Mouse (Mus musculus) left cerebral cortex, postnatal 25 days (tissue): Measurements from ENCODE around the gene Slc52a3. TPM values are rescaled to one million over a fixed set of nuclear protein-coding genes. Genes with fewer than 3 reads are reported as not detected.

Source experiments
- DNase-seq, 2 experiments: peaks; one replicate each; pipeline ENCODE4 v3.0.0; 2022; ENCODE audit warnings: low spot score in 2 of 2, mixed read lengths in 1 of 2
- intact Hi-C: fragments of 180-260 bp; cut with DNase I; formaldehyde crosslinking; loops from one replicate; pipeline ENCODE4 v1.15.1; 2025
- total RNA-seq, 2 experiments: library from RNA; stranded (reverse); gene quantifications; 2 replicates each; pipeline ENCODE4 v1.2.3; 2021

Slc52a3 gene
- 1 to 10 TPM; 4.0 to 4.1 TPM for total RNA-seq

DNA sequence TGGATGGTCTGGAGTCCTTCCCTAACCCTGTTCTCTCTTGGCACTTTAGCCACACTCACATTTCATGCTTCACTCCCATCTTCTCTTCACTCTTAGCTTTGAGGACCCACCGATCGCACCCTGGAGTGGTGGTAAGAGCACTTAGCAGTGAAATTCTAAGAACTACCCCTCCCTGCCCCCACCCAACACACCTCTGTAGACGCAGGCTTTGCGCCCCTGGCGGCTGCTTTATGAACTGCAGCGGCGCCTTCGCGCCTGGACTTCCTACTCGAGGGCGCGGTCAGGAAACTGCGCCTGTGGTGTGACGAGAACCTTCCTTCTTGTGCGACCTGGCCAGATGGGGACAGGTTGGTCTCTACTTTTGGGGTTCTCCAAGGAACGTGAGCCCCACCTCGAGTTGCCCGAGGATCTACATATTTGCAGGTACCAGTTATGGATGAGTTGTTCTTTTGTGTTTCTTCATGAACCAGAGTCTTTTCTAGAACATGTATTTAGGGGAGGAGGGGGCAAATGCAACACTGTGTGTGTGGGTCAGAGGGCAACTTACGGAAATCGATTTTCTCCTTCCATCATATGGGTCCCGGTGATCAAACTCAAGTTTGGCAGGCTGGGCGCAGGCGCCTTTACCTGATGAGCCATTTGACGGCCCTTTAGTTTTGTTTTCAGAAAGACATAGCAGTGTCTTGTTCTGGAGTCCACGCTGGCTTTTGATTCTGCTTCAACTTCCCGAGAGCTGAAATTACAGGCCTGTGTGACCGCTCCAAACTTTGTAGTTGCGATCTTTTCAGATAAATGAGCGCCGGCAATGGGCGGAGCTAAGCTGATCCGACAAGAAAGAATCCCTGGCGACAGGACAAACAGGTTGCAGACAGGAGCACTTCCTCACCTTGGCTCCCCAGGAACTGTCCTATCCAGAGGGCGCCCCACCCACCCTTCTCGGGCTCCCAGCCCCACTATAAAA is at the start of gene Slc52a3:
Gene Slc52a3 (plus strand): TSS at position 283 of the 961 bp plus-strand sequence.
- DNase-seq: peak; percentile 79 to 81
- intact Hi-C loops: no loop called here

DNA sequence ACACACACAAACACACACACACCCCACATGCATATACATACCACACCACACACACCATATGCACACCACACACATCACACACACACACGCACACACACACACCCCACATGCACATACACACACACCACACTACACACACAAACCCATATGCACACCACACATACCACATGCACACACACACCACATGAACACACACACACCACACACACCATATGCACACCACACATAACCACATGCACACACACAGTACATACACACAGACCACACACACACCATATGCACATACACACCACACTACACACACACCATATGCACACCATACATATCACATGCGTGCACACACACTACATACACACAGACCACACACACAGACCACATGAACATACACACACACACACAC is 48.7 kb upstream of the Slc52a3 start:
- intact Hi-C loops: no loop called here

DNA sequence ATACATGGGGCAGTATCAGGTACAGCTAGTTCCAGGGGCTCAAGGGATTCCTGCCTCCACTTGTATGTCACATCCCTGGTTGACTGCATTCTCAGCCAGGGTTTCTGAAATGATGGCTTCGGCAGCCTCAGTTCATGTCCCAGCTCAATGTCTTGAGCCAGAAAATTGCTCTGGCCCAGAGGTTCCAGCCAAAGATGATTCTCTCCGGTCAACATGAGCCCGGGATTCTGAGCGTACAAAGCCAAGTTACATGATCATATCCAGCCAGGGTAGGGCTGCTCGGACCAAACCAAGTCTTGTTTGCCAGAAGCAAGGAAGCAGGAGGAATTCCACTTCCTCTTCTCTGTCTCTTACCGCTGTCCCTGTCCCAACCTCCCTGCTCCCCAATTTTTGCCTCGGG is 48.0 kb upstream of the Slc52a3 start:
- intact Hi-C loops: no loop called here
- no peak for DNase-seq

More for the DNA sequence above, 48.7 kb upstream of the Slc52a3 start:
- no peak for DNase-seq

DNA sequence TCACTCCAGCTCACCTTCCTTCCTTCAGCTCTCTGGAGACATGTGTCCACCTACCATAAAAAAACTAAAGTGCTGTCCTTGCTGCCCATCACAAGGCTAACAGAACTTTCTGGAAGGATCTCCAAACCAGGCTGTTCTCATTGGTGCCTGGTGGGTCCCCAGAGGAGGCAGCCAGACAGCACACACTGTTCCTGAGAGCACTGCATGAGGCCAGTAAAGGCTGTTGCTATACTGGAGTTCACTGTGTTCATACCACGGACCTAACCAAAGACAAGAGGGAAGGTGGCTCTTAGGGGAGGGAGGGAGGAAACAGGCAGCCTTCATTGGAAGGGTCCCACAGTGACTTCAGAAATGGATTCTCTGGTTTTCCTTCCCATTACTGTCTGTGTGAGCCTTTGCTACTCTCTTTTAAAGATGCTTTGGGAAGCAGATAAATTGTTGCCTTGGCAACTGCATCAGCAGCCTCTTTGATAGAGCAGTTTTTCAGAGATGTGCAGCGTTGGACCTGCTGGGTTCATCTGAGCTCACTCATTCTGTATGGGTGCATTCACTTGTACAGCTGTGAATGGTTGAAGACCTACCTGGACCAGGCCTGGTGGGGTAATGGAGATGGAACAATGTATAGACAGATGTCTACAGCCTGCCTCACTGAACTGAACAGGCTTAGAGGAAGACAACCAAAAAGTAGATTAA is 47.1 kb upstream of the Slc52a3 start:
- peak; percentile 36 to 51 for DNase-seq
- intact Hi-C loops: no loop called here

DNA sequence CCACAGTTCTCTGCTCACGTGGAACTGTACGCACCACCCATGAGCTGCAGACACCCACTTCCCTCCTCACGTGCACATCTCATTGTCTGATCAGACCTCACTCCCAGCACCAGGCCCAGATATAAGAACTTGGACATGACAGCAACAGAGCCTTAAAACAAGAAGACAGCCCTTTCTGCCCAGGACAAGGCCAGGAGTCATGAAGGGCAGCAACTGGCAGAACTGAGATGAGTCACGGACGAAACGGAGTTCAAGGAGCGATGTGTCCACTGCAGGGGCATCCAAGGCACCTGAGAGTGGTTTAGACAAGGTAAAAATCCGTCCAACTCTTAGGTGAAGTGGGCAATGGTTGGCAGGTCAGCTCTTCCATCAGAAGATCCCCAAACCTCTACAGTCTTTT is 42.6 kb upstream of the Slc52a3 start:
- intact Hi-C loops: no loop called here
- no peak for DNase-seq

DNA sequence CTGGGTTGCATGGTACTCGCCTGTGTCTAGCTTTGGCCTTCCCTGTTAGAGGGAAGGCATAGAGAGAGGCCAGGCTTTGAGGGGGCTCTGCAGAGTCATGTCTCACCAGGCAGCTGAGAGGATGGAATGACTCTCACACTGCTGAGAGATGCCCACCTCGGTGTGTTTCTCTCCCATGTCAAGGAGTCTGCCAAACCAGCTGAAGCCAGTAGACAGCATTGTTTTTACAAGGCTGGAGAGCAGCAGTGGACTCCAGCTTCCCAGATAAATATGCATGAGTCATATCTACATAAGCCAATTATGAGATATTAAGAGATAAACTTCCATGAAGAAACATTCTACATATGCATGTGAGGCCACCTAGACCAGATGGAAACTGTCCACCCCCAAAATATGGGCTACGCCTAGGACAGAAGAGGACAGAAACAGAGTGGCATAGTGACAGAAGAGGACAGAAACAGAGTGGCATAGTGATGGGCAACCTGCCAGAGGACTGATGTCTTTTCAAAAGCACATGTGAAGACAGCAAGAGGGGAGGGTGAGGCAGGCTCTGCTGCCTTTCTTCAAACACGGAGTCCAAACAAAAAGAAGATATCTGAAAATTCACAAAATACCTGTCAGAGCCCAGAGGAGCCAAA is 39.7 kb upstream of the Slc52a3 start:
- DNase-seq: peak in 1 of 2 experiments; percentile 37
- intact Hi-C loops: no loop called here

DNA sequence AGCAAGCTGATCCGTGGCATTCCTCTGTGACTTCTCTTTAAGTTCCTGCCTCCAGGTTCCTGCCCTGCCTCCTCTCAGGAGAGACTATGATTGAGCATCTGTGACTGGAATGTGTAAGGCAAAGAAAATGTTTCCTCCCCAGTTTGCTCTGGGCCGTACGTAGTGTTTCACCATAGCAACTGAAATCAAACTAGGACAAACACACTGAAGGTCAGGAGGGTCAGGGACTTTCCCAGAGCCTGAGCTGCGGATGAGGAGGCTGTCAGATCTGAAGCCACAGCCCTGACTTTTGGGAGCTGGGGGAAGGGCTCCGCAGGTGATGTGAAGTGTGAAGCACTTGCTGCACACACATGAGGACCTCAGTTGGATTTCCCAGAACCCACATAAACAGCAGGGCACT is 37.0 kb upstream of the Slc52a3 start:
- intact Hi-C loops: no loop called here
- no peak for DNase-seq

DNA sequence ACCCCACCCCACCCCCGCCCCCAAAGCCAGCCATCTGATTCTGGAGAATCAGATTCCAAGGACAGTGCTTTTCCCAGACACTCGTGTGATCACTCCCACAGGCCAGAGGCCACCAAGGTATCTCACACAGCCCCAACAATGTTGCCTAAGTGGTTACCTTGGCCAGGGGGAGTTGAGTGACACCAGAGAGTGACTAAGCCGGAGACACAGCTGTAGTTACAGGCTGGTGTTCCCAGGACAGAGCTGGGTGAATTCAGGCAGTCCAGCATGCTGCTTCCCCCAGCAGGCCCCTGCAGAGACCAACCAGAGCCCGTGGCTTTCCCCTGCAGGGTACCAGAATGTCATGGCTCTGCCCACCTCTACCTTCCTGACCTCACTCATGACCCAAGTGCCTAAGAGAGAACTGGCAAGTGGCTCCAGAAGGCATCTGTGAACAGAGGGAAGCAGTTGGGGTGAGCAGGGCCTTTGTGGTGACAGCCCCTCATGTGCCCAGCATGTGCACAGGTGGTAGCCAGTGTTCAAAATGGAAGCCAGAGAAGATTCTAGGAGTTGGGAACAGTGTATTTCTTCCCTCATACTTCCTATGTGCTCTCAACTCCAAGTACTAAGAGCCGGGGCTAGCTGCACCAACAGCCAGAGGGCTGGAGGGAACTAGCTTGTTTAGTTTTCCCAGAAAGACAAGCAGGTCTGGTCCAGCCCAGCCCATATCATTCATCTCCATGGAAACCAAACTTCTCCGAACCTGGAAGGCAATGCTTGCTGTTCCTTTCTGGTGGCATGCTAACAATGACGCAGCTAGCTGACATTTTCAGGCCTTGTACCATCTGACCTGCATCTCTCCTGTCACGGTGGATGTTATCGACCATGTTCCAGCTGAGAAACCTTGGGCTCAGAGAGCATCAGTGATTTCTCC is 34.8 kb upstream of the Slc52a3 start:
- intact Hi-C loops: no loop called here
- no peak for DNase-seq

DNA sequence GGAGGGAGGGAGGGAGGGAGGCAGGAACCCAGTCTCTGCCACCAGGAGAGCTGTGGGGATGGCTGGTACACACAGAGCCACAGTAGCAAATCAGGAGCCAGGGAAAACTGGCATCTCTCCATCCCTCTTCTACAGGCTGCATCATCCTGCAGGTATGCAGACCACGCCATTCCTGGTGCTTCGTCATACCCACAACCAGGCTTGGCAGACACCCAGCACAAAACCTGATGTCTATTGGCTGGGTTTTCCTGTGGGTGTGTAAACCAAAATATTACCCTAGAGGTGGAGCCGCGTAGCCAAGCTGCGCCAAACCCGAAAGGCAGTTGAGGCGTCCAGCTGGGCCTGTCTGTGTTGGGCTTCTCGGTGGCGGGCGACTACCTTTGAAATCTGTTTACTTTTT is 33.8 kb upstream of the Slc52a3 start:
- peak; percentile 81 to 90 for DNase-seq
- intact Hi-C loops: no loop called here

DNA sequence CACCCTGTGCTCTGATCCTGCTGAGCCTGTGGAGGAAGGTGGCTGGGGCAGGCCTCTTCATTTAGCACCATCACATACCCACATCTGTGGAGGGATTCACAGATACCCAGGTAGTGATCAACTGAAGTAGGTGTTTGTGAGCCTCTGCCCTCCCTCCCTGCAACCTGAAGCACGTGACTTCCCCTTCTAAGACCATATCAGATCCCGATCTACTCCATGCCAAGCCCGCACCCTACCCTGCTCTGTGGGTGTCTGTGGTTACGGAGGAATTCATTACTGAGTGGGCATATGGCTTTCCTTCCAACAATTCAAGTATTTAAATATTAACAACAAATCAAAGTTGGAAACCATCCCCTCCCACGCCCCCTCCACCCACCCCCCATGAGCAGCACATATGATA is 33.0 kb upstream of the Slc52a3 start:
- intact Hi-C loops: no loop called here
- no peak for DNase-seq

DNA sequence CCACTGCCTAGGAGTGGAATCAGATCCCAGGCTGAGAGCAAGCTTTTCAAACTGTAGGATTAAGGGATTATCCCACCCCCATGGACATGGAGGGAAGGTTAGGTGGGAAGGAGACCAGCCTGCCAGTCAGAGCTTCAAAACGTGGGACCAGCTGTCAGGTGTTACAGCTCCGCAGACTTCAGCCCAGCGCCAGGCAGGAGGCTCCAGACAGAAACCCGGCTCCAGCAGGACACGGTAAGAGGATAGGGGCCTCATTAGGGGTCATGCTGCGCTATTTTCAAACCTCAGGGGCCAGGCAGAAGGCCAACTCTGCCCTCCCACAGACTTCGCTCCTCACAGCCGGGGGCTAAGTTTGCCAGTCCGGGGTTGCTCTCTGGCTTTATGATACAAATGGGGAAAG is 32.3 kb upstream of the Slc52a3 start:
- intact Hi-C loops: no loop called here
- no peak for DNase-seq

DNA sequence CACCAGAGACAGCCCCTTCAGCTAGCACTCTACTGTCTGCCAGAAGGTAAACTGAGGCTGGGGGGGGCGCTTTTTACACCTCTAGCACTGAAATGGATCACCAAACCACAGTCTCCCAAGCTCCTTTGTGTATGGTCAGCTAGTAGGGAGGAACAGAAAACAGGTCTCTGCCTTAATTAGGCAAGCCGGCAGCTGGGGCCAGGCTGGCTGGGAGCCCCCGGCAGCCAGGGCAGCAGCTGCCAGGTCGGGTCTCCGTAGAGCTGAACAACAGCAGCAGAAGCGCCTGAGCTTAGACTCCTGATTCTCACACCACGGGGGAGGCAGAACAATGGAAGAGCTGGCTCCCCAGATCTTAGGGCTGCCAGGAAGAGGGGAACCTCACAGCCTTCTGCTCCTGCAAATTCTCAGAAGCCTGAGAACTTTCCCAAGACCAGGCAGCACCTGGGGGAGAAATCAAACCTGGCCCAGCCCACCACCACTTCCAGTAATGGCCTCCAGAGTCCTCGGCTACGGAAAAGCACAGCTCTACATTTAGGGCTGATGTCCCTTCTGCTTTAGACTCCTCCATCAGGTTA is 29.0 kb upstream of the Slc52a3 start:
- intact Hi-C loops: no loop called here
- no peak for DNase-seq

DNA sequence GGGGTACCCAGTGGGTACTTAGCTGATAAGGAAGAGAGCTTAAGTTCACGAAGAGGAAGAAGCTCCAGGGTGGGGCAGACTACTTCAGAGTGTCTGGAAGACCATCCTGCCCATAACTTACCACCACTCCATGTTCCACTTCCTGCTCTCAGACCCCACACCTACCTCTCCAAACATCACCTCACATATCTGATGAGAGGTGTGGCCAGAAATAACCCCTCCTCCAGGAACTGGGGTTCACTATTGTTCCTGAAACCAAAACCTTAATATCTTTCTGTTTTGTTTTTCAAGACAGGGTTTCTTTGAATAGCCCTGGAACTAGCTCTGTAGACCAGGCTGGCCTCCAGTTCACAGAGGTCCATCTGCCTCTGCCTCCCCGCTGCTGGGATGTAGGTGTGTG is 28.5 kb upstream of the Slc52a3 start:
- intact Hi-C loops: no loop called here

DNA sequence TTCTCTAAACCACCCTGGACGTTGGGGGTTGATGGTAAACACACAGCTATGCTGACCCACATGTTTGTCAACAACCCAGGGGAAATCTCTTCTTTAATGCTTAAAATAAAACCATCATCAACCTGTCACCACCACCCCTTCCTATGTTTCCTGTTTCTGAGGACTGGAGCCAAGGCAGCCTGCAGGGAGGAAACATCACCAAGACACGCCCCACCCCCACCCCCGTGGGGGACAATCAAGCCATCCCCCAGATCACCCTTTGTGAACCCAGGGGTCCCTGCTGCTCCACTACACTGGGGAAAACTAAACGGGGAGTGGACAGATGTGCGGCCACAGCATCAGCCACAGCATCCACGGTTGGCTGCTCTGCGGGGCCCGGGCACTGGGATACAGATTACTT is 27.9 kb upstream of the Slc52a3 start:
- intact Hi-C loops: no loop called here
- no peak for DNase-seq

More for the DNA sequence above, 28.5 kb upstream of the Slc52a3 start:
- DNase-seq: no peak

DNA sequence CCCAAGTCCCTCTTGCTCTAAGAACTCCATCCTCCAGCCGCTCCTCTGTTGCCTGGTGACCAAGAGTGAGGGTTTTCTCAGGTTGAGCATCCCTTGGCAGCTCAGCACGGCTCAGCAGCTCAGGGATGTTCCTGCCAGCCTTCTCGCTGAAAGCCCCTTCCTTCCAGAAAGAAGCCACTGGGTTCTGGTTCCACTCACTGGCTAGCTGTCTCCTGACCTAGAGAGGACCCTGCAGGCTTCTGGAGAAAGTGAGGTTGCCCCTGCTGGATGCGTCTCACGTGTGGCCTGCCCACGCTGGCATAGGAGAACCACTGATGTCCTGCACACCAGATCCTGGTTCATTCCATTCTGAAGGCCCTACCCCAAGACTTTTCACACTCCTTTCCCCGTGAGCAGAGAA is 27.3 kb upstream of the Slc52a3 start:
- intact Hi-C loops: no loop called here
- DNase-seq: no peak

DNA sequence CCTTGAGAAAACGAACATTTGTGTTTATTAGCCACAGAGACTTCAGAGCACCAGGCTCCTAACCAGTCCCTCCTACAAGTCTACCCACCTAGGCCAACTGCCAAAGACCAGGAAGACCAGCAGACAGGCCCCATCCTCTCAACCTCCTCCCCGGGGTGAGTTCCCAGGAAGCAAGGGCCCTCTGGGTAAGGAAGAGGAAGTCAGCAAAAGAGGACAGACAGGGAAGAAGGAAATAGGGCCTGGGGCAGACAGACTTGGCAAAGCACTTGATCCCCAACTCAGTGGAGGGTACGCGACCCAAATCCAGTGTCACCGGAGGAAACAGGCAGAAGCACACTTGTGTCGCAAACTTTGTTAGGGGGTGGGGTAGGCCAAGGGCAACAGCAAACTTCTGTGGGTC is 26.9 kb upstream of the Slc52a3 start:
- intact Hi-C loops: no loop called here
- DNase-seq: no peak

DNA sequence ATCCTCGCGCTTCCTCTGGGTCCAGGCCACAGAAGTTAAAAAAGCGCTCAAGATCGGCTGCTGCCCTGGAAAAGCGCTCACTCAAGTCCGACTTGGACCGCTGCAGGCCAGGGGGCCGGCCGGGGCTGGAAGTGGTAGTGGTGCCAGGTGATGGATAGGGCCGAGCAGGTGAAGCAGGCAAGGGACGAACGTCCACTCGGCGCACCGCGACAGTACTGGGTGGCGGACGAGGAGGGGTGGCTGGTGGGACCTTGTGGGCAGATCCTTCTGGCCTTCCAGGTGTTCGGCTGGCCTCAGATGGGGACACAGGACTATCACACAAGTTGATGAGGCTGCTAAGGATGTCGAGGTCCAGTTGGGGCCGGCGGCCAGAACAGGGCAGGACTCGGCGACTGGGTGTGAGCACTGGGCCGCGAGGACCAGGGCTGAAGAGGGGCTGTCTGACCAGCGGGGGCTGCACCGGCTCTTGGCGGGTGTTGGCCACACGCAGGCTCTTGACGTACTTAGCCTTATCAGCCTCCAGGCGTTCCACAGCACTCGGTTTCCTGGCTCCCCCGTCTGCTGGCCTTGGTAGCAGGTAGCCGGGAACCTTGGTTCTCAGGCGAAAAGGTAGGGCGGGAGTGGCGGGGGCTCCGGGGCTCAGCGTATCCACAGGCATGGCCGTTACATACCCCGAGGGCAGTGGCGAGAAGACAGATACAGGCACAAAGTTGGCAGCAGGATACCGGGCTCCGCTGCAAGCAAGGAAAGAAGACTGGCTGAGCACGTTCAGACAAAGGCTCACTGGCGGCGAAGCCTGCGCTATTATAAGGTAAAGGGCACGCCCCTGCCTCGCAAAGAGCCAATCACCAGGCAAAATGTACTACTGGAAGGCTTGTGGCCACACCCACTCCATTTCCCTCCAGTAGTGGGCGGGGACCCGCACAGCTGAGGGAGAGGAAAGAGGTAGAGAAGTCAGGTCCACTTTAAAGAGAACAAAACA is 25.8 kb upstream of the Slc52a3 start:
- peak; percentile 77 to 83 for DNase-seq

DNA sequence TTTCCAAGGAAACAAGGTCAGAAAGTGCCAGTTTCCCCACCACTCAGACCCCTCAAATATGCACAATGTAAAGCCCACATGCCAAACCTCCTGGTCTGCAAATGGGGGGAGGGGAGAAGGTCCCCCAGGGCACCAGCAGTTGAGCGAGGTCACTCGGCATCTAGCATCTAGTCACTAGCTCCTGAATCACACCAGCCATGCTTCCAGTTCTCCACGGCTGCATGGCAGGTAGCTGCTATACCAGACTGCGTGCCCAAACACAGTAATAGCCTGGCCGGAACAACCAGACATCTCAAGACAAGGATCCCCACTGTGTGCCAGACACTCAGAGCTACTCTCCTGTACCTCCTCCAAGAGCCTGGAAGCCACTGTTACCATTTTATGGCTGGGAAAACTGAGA is 24.6 kb upstream of the Slc52a3 start:
- intact Hi-C loops: no loop called here
- no peak for DNase-seq

More for the DNA sequence above, 25.8 kb upstream of the Slc52a3 start:
- intact Hi-C loops: no loop called here
